Mouse (Mus musculus) limb, embryonic 14.5 days (tissue): ENCODE measurements around the gene Wdfy3. TPM values are rescaled to one million over a fixed set of nuclear protein-coding genes. Genes with fewer than 3 reads are reported as not detected.

Experiments
- ATAC-seq: fragments of 200-750 bp; cut with Nextera tagmentation; 2 replicates; pipeline ENCODE4 v1.8.0; 2017; ENCODE audit warnings: low read depth, moderate number of reproducible peaks, moderate TSS enrichment; ENCODE audit not compliant: low FRiP score
- DNase-seq: peaks from one replicate; pipeline ENCODE4 v3.0.0-alpha.2; 2015; ENCODE audit warnings: low spot score
- H3K27ac ChIP-seq: fragments of 300-500 bp; sonication (generic); replicated peaks from 2 replicates; pipeline ENCODE4 v1.5.1; 2014; ENCODE audit warnings: low read depth, mild to moderate bottlenecking, low read length, moderate library complexity, mixed read lengths
- H3K27me3 ChIP-seq: fragments of 300-500 bp; sonication (generic); 2 replicates; pipeline ENCODE4 v1.6.1; 2014; ENCODE audit warnings: low read length, mixed read lengths; ENCODE audit not compliant: control insufficient read depth, insufficient read depth
- H3K36me3 ChIP-seq: fragments of 300-500 bp; sonication (generic); 2 replicates; pipeline ENCODE4 v1.6.1; 2014; ENCODE audit warnings: mild to moderate bottlenecking, low read length, moderate library complexity, mixed read lengths; ENCODE audit not compliant: control insufficient read depth, insufficient read depth
- H3K4me1 ChIP-seq: fragments of 300-500 bp; sonication (generic); 2 replicates; pipeline ENCODE4 v1.6.1; 2014; ENCODE audit warnings: antibody characterized with exemption, low read length, mixed read lengths; ENCODE audit not compliant: control insufficient read depth, insufficient read depth
- H3K4me2 ChIP-seq: fragments of 300-500 bp; sonication (generic); replicated peaks from 2 replicates; pipeline ENCODE4 v1.6.1; 2014; ENCODE audit warnings: low read depth, mild to moderate bottlenecking, low read length, moderate library complexity; ENCODE audit not compliant: severe bottlenecking
- H3K4me3 ChIP-seq: fragments of 300-500 bp; sonication (generic); replicated peaks from 2 replicates; pipeline ENCODE4 v1.5.1; 2014; ENCODE audit warnings: low read length
- H3K9ac ChIP-seq: fragments of 300-500 bp; sonication (generic); 2 replicates; pipeline ENCODE4 v1.6.1; 2014; ENCODE audit warnings: mild to moderate bottlenecking, low read depth, low read length, moderate library complexity; ENCODE audit not compliant: severe bottlenecking
- H3K9me3 ChIP-seq: fragments of 300-500 bp; sonication (generic); 2 replicates; pipeline ENCODE4 v1.6.1; 2016; ENCODE audit warnings: low read length; ENCODE audit not compliant: control insufficient read depth
- POLR2A ChIP-seq: fragments of 200-500 bp; IDR thresholded peaks from 2 replicates; pipeline ENCODE4 v1.8.0; 2012; ENCODE audit warnings: inconsistent platforms, mild to moderate bottlenecking, moderate library complexity, borderline replicate concordance; ENCODE audit not compliant: insufficient read depth, insufficient read length; ENCODE audit errors: extremely low read depth
- WGBS: fragments of 180-500 bp; shearing (Covaris S2); extraction: QIAGEN DNeasy Blood & Tissue Kit; methylation state at CpG from one replicate; pipeline ENCODE4 v1.1.7; 2014; 5-methylcytosine and 5-hydroxymethylcytosine counted together
- polyA plus RNA-seq, 2 experiments: library from polyadenylated mRNA; depleted of rRNA in 1 of 2; stranded (reverse) in 1 of 2; unstranded in 1 of 2; fragments of >200 nt; fragmentation: Nextera tagmentation in 1 of 2; extraction: Ambion mirVana in 1 of 2; gene quantifications; 2 replicates each; pipeline versions ENCODE4 v1.2.1 to v1.2.3; 2012 to 2014

Gene Wdfy3
- polyA plus RNA-seq, 2 experiments, result 21.1 to 30.9 TPM

- no peak overlapping the region for H3K9ac ChIP-seq
- no peak overlapping the region for H3K27ac ChIP-seq
- H3K4me3 ChIP-seq, result no peak overlapping the region
- no peak for TF ChIP-seq POLR2A
- DNase-seq, result no peak
- H3K4me1 ChIP-seq, result peaks cover 11% of the 10 kb centered on the region
- WGBS, result 60% methylated on average over 8 of the region's 8 CpGs
- no peak for ATAC-seq
- H3K27me3 ChIP-seq, result no peaks in the 10 kb centered on the region; the same call in 1 of the 2 replicates
- no peak overlapping the region for H3K4me2 ChIP-seq
- peaks cover 29% of the 10 kb centered on the region for H3K36me3 ChIP-seq
- H3K9me3 ChIP-seq, result no peaks in the 10 kb centered on the region
Measured at GRCm38 (mm10) chr5:101830180-101830579, 239.5 kb downstream of the Wdfy3 start.

GRCm38 (mm10) chr5:101828932-101829331 lies 240.8 kb downstream of the Wdfy3 start:
- H3K4me3 ChIP-seq, result no peak overlapping the region
- peaks cover 20% of the 10 kb centered on the region for H3K36me3 ChIP-seq
- H3K27ac ChIP-seq, result no peak overlapping the region
- H3K9me3 ChIP-seq, result no peaks in the 10 kb centered on the region
- TF ChIP-seq POLR2A, result no peak
- H3K27me3 ChIP-seq, result no peaks in the 10 kb centered on the region; the same call in 1 of the 2 replicates
- peaks cover 11% of the 10 kb centered on the region for H3K4me1 ChIP-seq
- DNase-seq (no peak), ATAC-seq (no peak)
- WGBS, result 79% methylated on average over 3 of the region's 3 CpGs
- H3K4me2 ChIP-seq, result no peak overlapping the region
- H3K9ac ChIP-seq, result no peak overlapping the region

- H3K9me3 ChIP-seq, result no peaks in the 10 kb centered on the region
- DNase-seq, result no peak
- WGBS, result 30% methylated on average over 12 of the region's 12 CpGs
- peaks cover 12% of the 10 kb centered on the region; the same call in 1 of the 2 replicates for H3K36me3 ChIP-seq
- no peak for ATAC-seq
- peaks cover 11% of the 10 kb centered on the region for H3K4me1 ChIP-seq
- no peak overlapping the region for H3K4me3 ChIP-seq
- H3K27ac ChIP-seq, result no peak overlapping the region
- no peak for TF ChIP-seq POLR2A
- peaks cover 3% of the 10 kb centered on the region; the same call in 1 of the 2 replicates for H3K27me3 ChIP-seq
- H3K9ac ChIP-seq, result no peak overlapping the region
- H3K4me2 ChIP-seq, result no peak overlapping the region
Measured at GRCm38 (mm10) chr5:101827477-101827876, 242.2 kb downstream of the Wdfy3 start.

GRCm38 (mm10) chr5:101826531-101826970 lies 243.2 kb downstream of the Wdfy3 start:
- DNase-seq (peak; percentile 50), ATAC-seq (peak; percentile 55; the same call in 1 of the 2 replicates)
- Histone ChIP-seq H3K27me3 (peaks cover 3% of the 10 kb centered on the region; the same call in 1 of the 2 replicates), H3K36me3 (0 out of 2 replicates have a peak, but pooled peaks cover 3% of the 10 kb centered on the region), H3K4me2 (peak overlapping the region; percentile 36; the same call in 1 of the 2 replicates), H3K9me3 (no peaks in the 10 kb centered on the region), H3K9ac (no peak overlapping the region), H3K27ac (no peak overlapping the region), H3K4me1 (peaks cover 15% of the 10 kb centered on the region), H3K4me3 (no peak overlapping the region)
- TF ChIP-seq POLR2A, result no peak
- 13% methylated on average over 15 of the region's 15 CpGs for WGBS

- TF ChIP-seq POLR2A, result no peak
- Histone ChIP-seq H3K9me3 (no peaks in the 10 kb centered on the region), H3K27ac (no peak overlapping the region), H3K27me3 (peaks cover 3% of the 10 kb centered on the region; the same call in 1 of the 2 replicates), H3K4me3 (no peak overlapping the region), H3K4me2 (0 out of 2 replicates have a peak overlapping the region, but pooled peaks have one; percentile 5), H3K9ac (no peak overlapping the region), H3K36me3 (no peaks in the 10 kb centered on the region), H3K4me1 (peaks cover 15% of the 10 kb centered on the region)
- peak; percentile 11 for DNase-seq
- WGBS, result 26% methylated on average over 13 of the region's 13 CpGs
- no peak for ATAC-seq
Measured at GRCm38 (mm10) chr5:101825111-101825911, 244.4 kb downstream of the Wdfy3 start.
